Mouse (Mus musculus): ENCODE results near the gene Sbk2.

Sbk2 gene

GRCm38 (mm10) chr7:4895186-4895585, 69.0 kb downstream of the Sbk2 start:
- in situ Hi-C loops (cut with MboI; ENCODE audit: low sequenced_read_pairs), result no loop called here

Data from CH12F3 (cell line).